Mouse (Mus musculus): Measurements from ENCODE around the gene Cic.
"Not testable (repeated sequence)": the region's sequence is repeated elsewhere in the genome, so short reads cannot be mapped to it uniquely, and the experiment has no call there.

The Cic gene

GRCm38 (mm10) chr7:25305956-25306613, 38.6 kb downstream of the Cic start, which contains the start of gene Tmem145:
TSS of gene Tmem145 (plus strand) at chr7:25306106.
- DNase-seq (ENCODE audit: low spot score), result peak; percentile 92

GRCm38 (mm10) chr7:25306614-25306996, 39.1 kb downstream of the Cic start:
- no peak for DNase-seq (ENCODE audit: low spot score)

- DNase-seq (ENCODE audit: low spot score), result no peak
Observed at GRCm38 (mm10) chr7:25308702-25309318, 41.3 kb downstream of the Cic start.

GRCm38 (mm10) chr7:25309425-25309824, 41.9 kb downstream of the Cic start:
- DNase-seq (ENCODE audit: low spot score), result no peak

- DNase-seq (ENCODE audit: low spot score), result no peak
Observed at GRCm38 (mm10) chr7:25311193-25311592, 43.7 kb downstream of the Cic start.

- DNase-seq (ENCODE audit: low spot score), result no peak
Observed at GRCm38 (mm10) chr7:25313325-25313724, 45.8 kb downstream of the Cic start.

- DNase-seq (ENCODE audit: low spot score), result peak; percentile 28
Observed at GRCm38 (mm10) chr7:25314606-25315305, 47.3 kb downstream of the Cic start.

GRCm38 (mm10) chr7:25315306-25316041, 48.0 kb downstream of the Cic start:
- peak; percentile 55 for DNase-seq (ENCODE audit: low spot score)

- peak; percentile 100 for DNase-seq (ENCODE audit: low spot score)
Observed at GRCm38 (mm10) chr7:25316532-25317445, 49.3 kb downstream of the Cic start, which contains the start of gene Megf8. TSS of gene Megf8 (plus strand) at chr7:25317164.

GRCm38 (mm10) chr7:25317446-25317999, 50.0 kb downstream of the Cic start:
- peak; percentile 47 for DNase-seq (ENCODE audit: low spot score)

GRCm38 (mm10) chr7:25322058-25322484, 54.6 kb downstream of the Cic start:
- peak; percentile 92 for DNase-seq (ENCODE audit: low spot score)

- DNase-seq (ENCODE audit: low spot score), result no peak
Observed at GRCm38 (mm10) chr7:25323219-25323618, 55.7 kb downstream of the Cic start.

GRCm38 (mm10) chr7:25325431-25325830, 57.9 kb downstream of the Cic start:
- DNase-seq (ENCODE audit: low spot score), result not testable (repeated sequence)

- no peak for DNase-seq (ENCODE audit: low spot score)
Observed at GRCm38 (mm10) chr7:25326233-25326632, 58.7 kb downstream of the Cic start.

- peak; percentile 92 for DNase-seq (ENCODE audit: low spot score)
Observed at GRCm38 (mm10) chr7:25333596-25334307, 66.2 kb downstream of the Cic start.

- no peak for DNase-seq (ENCODE audit: low spot score)
Observed at GRCm38 (mm10) chr7:25334472-25334871, 67.0 kb downstream of the Cic start.

GRCm38 (mm10) chr7:25339329-25339728, 71.8 kb downstream of the Cic start:
- DNase-seq (ENCODE audit: low spot score), result no peak

- DNase-seq (ENCODE audit: low spot score), result no peak
Observed at GRCm38 (mm10) chr7:25341000-25341784, 73.7 kb downstream of the Cic start.
